Mouse (Mus musculus) adrenal gland, adult (tissue): ENCODE results near the gene Sumf1.

Experiments used
- DNase-seq, 2 experiments: peaks; one replicate each; pipeline ENCODE4 v3.0.0; 2022 to 2023; ENCODE audit warnings: low spot score in 1 of 2; ENCODE audit not compliant: inconsistent age in 2 of 2

Gene Sumf1

DNA sequence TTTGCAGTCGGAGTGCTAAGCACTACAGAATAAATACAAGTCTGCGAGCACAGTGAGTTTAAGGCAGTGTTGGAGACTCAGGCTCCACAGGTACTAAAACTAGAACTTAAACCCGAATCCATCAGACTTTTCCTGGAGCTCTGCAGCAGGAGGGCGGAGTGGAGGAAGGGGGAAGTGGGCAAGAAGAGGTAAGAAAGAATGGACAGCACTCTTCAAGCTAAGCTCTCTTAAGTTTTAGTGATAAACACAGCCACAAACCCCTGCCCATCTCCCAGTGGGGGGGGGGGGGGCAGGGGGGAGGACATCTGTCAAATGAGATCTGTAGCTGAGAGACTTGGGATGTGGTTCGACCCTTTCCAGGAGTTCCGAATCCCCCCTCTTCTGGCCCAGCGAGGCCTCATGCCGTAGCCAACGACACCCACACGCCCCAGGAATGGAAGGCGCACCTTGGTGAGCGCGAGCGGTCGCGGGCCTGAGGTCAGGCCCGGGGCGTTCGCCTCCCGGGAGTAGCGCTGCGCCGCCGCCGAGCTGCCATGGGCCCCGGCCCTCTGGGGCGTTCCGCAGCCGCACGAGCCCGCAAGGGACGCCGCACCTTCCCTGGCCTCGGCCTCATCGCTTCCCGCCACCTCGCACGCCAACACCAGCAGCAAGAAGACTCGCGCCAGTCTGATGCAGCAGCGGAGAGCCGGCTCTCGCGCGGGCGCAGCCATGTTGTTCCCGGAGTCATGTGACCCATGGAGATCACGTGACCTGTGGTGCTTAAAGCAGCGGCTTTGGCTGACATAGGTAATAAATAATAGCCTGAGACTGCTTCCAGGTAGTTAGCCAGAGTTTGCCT, at the start of gene Sumf1:
TSS of gene Sumf1 (minus strand) at position 736 of the 838 bp plus-strand sequence.
- DNase-seq = peak; percentile 89 to 96

DNA sequence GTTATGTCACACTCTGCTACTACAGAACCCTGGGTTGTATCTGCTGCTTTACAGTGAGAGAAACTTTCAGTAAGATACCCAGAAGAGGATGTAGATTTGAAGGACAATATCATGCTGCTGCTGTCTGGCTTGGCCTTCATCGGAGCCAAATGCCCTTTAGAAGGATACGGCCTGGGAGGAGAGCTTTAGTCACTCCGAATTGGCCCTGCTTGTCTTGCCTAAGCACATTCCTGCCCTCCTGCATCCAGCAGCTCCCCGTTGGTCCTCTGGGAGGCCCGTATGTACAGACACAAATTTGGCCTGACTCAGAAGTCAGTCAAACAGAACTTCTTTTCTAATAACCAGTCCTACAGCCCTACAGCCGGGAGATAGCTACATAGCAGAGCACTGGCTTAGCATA, 49.2 kb upstream of the Sumf1 start:
- peak; percentile 71 to 86 for DNase-seq

DNA sequence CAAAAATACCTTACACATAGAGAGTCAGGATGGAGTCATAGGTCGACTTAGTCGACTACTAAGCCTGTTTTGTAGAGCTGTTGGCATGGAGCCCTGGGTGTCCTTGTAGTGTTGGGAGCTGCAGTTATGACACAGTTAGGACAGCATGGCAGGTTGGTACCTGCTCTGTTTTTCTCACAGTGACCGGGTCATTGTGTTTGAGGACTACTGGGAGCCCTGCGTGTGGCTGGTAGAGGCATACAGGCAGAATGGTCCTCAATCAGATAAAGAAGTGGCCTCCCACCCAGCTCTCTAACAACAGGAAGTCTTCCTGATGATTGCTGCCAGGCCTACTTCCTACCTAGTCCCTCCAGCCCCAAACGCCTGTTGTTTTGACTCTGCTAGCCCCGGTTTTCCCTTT, 47.7 kb upstream of the Sumf1 start:
- peak; percentile 87 to 96 for DNase-seq

DNA sequence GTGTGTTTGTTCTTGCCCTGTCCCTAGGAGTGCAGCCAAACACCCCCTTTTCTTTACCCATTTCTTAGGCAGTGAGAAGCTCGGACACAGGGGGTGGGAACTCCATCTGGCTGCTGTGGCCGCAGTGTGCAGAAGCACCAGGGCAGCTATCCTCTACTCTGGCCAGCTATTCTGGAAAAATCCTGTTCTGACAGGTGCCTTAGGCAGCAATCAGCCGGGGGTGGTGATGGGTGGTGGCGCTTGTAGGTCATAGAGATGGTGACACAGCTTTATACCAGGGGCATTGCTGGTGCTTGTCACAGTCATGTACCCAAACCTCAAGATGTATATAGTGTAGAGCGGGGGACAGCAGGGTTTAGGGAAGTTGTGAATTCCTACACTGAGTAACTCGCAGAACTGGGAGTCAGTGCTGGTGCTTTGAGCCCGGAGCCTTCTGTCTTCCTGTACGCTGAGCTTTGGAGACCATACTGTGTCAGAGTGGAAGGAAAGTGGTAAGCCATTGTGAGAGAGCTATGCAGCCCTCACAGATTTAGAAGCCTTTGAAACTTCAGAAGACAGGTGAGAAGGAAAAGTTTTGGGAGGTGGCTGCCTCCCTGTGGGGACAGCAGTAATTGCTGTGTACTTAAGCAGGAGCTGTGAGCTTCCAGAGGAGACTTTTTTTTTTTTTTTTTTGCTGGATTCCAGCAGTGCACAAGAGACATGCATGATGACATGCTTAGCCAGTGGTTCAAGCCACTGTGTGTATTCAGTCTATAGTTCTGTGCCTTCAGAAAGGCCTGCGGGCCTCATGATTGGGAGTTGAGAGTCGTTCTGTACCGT, 46.7 kb upstream of the Sumf1 start:
- DNase-seq = no peak

DNA sequence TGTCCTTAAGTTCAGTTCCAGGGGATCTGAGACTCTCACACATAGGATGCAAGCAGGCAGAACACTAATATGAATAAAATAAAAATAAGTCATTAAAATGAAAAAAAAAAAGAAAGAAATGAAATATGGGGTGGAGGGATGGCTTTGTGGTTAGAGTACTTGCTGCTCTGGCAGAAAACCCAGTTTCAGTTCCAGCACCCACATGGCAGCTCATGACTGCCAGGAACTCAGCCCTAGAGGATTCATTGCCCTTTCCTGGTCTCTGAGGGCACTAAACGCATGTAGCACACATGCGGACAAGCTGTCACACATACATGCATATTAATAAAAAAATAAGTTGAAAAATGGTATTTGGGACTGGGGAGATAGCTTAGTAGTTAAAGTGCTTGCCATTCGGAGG, 45.2 kb upstream of the Sumf1 start:
- DNase-seq = no peak

DNA sequence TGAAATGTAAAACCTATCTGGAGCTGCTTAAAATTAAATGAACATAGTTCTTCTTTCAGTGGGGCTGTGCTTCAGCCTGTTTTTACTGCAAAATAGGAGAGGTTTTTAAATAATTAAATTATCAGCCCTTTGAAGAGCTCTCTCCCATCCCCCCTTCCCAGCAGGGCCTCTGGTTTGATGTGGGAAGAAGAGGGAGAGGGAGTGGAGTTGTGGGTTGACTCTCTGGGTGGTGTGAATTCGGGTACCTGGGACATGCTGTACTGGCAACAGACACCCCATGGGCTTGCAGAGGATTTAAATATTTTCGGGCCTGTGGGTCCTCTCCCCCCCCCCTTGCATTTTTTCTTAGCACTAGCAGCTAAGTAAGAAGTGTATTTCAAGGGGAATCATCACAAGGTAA, 43.2 kb upstream of the Sumf1 start:
- DNase-seq = no peak

DNA sequence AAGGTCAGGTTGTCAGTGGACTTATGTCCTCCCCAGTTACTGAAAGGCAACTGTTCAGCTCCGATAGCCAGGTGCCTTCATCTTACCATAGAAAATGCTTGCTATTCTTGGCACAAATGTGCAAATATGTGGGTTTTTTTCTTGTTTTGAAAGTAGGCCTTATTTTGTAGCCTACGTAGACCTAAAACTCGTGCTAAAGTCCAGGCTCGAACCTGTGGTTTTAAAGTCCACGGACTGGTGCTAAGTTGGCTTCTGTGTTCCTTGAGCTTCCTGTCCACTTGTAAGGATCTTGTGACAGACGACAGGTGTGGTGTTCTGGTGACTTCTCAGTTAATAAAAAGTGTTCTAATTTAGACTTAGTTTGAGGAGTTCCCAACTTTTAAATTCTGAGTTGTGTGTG, 42.7 kb upstream of the Sumf1 start:
- no peak for DNase-seq

DNA sequence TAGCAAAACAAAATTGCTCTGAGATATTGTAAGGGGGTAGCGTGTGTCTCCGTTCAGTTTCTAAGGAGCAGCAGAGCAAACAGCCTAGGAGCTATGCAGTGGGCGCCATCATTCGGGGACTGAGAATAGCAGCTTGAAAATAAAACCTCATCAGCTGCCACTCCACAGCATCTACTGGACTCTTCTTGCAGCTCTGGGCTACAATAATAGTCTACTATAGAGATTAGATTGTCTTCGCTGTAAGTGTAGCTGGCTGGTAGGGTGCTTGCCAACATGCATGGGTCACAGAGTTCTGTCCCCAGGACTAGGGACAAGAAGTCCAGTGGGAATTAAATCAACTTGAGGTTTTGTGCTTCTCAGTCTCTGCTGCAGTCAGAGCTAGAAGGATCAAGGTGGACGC, 42.1 kb upstream of the Sumf1 start:
- no peak for DNase-seq

DNA sequence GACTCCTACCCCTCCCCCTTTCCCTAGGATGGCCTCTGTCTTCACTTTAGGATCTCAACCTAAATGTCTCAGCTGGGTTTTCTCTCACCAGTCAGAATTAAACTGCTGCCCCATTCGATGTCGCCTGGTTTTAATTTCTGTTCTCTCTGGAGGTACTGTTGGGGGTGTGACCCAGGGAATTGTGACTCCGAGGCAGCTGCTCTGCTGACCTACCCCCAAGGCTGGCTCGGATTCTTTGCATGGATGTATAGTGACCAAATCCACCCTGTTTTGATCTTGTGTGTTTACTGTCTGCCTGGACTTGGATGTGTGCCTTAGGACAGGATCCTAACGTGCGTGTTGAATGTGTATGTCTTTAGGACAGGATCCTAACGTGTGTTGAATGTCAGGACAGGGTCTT, 40.8 kb upstream of the Sumf1 start:
- DNase-seq = no peak

DNA sequence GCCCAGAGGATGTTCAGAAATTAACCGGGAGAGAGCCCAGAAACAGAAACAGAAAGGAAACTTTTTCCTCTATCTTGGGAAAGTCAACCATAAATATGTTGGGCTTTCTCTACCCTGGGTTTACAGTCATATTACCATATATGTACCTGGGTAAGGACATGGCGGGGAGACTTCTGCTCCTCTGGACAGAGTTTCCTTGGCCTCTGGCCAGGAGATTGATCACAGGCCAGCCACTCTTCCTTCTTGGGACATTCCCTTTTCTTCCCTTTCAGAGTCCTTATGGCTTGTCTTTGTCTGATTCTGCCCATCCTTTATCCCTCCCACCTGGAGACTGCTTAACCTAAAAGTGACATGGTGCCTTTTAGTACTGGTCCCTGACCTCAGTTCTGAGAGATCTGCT, 39.6 kb upstream of the Sumf1 start:
- DNase-seq = no peak

DNA sequence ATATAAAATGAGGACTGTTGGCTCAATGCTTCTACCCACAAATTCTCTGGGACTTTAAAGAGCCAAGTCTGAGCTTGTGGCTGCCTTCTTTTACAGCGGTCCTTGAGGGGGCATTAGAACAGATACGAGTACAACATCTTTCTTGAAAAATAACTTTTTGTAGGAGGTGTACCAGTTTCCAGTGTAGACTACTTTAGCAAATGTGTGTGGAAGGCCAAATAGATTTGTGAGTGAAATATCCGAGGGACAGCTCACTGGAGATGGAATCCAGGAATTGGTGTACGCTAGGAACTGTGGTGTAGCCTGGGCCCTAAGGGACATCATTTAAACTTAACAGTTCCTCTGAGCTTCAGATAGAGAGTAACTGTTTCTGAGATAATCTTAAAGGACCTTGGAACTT, 39.0 kb upstream of the Sumf1 start:
- DNase-seq = no peak

DNA sequence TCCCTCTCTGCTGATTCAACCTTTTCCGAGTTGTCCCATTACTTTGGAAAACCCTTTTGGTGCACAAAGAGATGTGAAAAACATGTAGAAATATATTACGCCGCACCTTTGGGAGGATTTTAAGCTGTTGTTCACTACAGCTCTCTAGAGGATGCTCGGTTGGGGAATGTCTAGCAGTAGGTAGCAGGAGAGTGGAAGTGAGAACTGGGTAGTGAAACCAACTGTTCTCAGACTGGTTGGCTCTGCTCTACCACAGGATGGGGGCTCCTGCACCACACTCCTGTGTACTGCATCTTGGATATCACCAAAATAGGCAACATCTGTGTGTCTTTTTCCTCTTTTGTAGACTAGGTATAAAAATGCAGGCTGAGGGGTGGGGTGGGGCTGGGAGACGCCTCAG, 37.5 kb upstream of the Sumf1 start:
- DNase-seq = no peak

DNA sequence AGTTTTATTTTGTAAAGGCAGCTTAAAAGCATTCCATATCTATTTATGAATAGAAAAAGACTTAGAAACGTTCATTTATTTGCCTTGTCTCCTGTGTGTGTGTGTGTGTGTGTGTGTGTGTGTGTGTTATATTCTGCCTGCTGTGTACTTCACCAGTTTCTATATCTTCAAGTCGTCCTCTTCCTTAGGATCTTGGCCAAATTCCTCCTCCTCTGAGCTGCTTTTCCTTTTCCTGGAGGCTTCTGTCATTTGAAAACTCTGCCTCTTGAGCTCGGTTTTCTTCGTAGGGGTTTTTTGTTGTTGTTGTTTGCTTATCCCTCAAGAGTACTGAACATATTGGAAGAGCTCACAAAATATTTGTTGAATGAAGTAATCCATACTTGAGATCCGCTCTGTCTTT, 37.1 kb upstream of the Sumf1 start:
- no peak for DNase-seq

DNA sequence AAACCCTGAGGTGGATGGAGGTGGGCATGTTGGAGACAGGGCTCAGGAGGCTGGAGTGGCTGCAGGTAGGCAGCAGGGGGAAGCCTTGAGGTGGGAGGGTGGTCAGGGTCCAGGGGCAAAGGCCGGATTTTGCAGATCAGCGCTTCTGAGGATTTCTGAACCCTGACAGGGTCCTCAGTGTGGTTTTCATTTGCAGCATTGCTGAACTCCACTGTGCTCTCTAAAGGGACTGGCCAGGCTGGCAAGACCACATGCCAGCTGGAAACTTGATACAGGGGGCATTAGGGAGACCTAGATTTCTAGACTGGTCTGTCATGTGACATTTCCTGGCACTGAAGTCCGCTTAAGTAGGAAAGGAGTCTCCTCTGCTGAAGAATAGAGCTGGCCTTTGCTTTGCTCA, 32.6 kb upstream of the Sumf1 start:
- peak in 1 of 2 experiments; percentile 16 for DNase-seq

DNA sequence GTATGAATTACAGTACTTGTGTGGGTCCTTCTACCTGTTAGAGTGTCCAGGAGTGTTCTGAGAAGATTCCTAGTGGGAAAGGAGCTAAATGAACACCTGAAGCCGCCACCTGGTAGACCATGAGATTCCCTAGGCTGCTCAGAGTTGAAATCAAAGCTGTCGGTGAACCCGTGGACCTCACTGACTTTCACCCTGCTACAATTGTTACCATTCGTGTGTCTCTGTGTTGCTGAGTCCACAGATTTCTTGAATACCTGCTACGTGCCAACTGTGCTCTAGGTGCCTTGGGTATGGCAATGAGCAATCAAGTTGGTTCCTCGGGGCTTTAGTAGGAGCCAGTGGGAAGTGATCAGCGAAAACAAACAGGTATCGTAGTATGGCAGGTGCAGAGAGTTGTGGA, 31.4 kb upstream of the Sumf1 start:
- peak in 1 of 2 experiments; percentile 28 for DNase-seq

DNA sequence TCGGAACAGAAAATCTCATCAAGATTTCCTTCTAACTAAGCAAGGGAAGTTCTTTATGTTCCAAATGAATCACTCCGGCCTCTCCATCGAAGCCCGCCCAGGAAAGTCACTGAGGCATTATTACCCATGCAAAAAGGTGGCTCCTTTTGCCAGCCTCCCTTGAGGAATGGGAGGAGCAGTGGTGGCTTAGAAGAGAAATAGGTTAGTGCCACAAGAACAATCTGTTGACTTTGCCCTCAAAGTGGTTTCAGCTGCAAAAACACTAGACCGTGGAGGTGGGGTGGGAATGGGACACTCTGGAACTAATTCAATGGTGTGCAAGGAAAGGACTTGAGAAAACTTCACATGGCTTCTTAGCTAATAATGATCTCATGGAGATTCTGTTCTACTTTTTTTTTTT, 30.7 kb upstream of the Sumf1 start:
- peak in 1 of 2 experiments; percentile 43 for DNase-seq

DNA sequence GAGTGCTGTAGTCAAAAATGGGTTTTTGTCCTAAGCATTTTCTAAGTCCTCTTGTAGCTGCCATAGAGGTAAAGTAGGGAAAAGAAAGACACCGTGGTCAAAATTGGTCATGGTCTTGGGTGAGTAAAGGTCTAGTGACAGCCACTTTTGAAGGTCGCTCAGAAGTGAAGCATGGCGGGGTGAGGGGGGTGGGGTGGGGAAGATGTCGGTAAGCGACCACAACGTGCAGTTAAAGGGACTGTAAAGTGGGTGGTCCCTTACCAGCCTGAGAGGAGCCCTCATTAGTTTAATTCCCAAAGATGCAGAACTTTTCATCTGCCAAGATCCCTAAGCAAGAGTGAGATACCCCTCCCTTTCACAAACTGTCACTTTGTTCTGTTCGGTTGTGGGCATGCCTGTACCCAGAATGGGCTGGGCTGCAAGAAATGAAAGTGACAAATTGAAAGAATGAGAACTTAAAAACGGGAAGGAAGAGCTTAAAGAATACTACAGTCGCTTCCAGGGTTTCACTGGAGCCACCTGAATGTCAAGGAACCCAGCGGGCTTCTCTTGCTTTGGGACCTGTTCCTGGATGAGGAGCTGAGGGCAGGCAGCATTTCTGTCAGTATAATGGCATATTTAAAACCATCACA, 29.0 kb upstream of the Sumf1 start:
- DNase-seq = peak in 1 of 2 experiments; percentile 75

DNA sequence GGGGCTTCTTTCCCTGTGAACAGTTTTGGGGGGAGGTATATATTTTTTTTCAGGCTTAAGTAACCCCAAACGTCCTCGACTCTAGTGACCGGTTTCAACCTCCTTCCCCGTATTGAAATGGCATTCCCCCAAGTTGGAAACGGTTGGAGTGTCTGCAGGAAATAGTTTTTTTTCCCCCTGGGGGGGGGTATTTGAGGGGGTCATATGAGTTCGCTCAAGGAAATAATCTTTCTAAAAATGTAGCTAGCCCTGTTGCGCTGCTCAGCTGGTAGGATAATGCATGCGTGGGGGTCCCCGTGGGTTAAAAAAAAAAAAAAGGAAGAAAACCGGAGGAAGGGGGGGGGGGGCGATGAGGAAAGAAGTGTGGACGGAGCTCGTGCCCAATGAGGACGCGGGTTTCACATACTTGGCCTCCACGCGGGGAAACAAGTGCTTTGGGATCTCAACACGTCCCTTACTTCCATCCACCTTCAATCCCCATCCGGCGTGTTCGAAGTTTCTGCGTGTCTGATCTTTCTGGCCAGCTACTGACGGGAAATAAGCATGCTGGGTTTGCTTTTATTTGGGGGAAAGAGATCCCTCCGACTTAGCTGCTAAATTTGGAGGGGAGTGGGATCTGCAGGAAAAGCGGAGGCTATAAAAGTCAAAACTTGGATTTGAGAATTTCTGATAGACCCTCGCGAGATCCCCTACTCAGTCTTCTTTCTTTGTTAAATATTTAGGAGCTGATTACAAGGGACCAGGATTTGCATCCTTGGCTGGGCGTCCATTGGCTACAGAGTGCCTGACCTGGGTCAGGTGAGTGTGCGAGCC, 28.3 kb upstream of the Sumf1 start:
- DNase-seq = peak in 1 of 2 experiments; percentile 35

DNA sequence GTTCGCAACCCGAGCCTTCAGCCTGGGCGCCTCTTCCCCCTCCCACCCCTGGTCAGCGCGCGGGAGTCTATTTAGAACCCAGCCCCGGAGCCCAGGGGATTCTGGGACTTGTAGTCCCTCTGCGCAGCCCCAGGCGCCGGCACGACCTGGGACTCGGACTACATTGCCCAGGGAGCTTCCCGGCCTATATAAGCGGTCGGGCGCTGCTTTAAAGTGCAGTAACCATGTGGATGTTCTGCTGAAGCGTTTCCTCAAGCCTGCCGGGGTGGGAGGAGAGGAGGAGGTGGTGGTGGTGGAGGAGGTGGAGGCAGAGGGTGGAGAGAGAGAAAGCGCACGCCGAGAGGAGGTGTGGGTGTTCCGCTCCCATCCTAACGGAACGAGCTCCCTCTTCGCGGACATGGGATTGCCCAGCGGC, 27.5 kb upstream of the Sumf1 start, which contains the start of gene Itpr1:
TSS of gene Itpr1 (plus strand) at position 216 of the 415 bp plus-strand sequence.
- peak; percentile 98 to 100 for DNase-seq
